Mouse (Mus musculus) liver, adult 2 months (tissue): ENCODE measurements at regions not wholly inside any gene's neighbourhood (a gene's known extent, or its start where the extent isn't known, plus 50 kb on each side); places are given as distances from the start of the nearest gene placed in this dataset.

Source experiments
- DNase-seq: peaks from one replicate; pipeline ENCODE4 v3.0.0-alpha.2; 2011; ENCODE audit warnings: low read depth, low spot score; ENCODE audit errors: extremely low read depth
- H3K27ac ChIP-seq: fragments of 200-500 bp; replicated peaks from 2 replicates; pipeline ENCODE4 v1.5.1; 2012; ENCODE audit warnings: low read depth, mild to moderate bottlenecking, control low read depth, inconsistent platforms, low read length; ENCODE audit not compliant: insufficient read depth
- H3K27me3 ChIP-seq: fragments of 200-500 bp; 2 replicates; pipeline ENCODE4 v1.6.1; 2012; ENCODE audit warnings: mild to moderate bottlenecking, moderate library complexity, low read length, inconsistent platforms; ENCODE audit not compliant: control insufficient read depth, insufficient read depth
- H3K36me3 ChIP-seq: fragments of 200-500 bp; 2 replicates; pipeline ENCODE4 v1.6.1; 2012; ENCODE audit warnings: low read length, inconsistent platforms; ENCODE audit not compliant: control insufficient read depth, insufficient read depth
- H3K4me1 ChIP-seq: fragments of 200-500 bp; 2 replicates; pipeline ENCODE4 v1.6.1; 2011; ENCODE audit warnings: low read length; ENCODE audit not compliant: control insufficient read depth, insufficient read depth
- H3K4me3 ChIP-seq: fragments of 200-500 bp; 2 replicates; pipeline ENCODE4 v1.5.1; 2011; ENCODE audit warnings: low read depth, mild to moderate bottlenecking, control low read depth, low read length, moderate library complexity; ENCODE audit not compliant: insufficient read depth
- H3K79me2 ChIP-seq: fragments of 200-500 bp; 2 replicates; pipeline ENCODE4 v1.6.1; 2012; ENCODE audit warnings: inconsistent platforms, mild to moderate bottlenecking, low read length, moderate library complexity; ENCODE audit not compliant: control insufficient read depth, insufficient read depth
- H3K9ac ChIP-seq: fragments of 200-500 bp; 2 replicates; pipeline ENCODE4 v1.6.1; 2012; ENCODE audit warnings: low read depth, mild to moderate bottlenecking, control low read depth, inconsistent platforms, low read length
- CTCF ChIP-seq: fragments of 200-500 bp; IDR thresholded peaks from 2 replicates; pipeline ENCODE4 v1.5.1; 2011; ENCODE audit warnings: low read depth, low read length, control low read depth
- POLR2A ChIP-seq: fragments of 200-500 bp; IDR thresholded peaks from 2 replicates; pipeline ENCODE4 v1.6.1; 2011; ENCODE audit warnings: low read length, control low read depth; ENCODE audit not compliant: insufficient read depth; ENCODE audit errors: extremely low read depth
- WGBS: fragments of 180-500 bp; shearing (Covaris S2); methylation state at CpG from one replicate; pipeline ENCODE4 v1.1.7; 2018; 5-methylcytosine and 5-hydroxymethylcytosine counted together

- no peak for TF ChIP-seq POLR2A
- TF ChIP-seq CTCF: no peak
- Histone ChIP-seq H3K9ac (no peak overlapping the region), H3K27me3 (no peaks in the 10 kb centered on the region), H3K4me3 (no peak overlapping the region), H3K36me3 (no peaks in the 10 kb centered on the region), H3K4me1 (no peaks in the 10 kb centered on the region), H3K79me2 (no peaks in the 10 kb centered on the region), H3K27ac (no peak overlapping the region)
- DNase-seq: no peak
- 83% methylated on average over 1 of the region's 1 CpGs for WGBS
Observed at GRCm38 (mm10) chr13:26205532-26206105, 564.3 kb downstream of the Hdgfl1 start.

DNA sequence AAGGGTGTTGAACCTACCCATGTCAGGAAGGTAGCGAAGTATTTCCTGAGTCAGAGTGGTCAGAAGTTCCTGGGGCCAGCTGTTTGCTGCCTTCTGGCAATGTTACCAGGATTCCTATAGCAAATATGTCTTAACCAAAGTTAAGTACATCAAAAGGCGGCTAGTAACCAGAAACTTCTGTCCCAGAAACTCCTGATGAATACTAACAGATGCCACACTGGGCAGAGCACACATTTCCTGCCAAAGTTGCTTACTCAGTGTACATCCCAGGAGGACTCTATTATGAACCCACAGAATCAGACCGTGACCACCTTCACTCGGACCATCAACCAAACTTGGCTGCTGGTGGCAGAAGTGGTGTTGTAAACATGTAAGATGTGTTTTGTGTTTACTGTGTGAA, 575.3 kb downstream of the Hdgfl1 start:
- Histone ChIP-seq H3K36me3 (no peaks in the 10 kb centered on the region), H3K27me3 (no peaks in the 10 kb centered on the region), H3K27ac (no peak overlapping the region), H3K9ac (no peak overlapping the region), H3K4me3 (no peak overlapping the region), H3K79me2 (no peaks in the 10 kb centered on the region), H3K4me1 (no peaks in the 10 kb centered on the region)
- no peak for DNase-seq
- TF ChIP-seq POLR2A: no peak
- no peak for TF ChIP-seq CTCF
- 78% methylated on average over 4 of the region's 4 CpGs for WGBS

DNA sequence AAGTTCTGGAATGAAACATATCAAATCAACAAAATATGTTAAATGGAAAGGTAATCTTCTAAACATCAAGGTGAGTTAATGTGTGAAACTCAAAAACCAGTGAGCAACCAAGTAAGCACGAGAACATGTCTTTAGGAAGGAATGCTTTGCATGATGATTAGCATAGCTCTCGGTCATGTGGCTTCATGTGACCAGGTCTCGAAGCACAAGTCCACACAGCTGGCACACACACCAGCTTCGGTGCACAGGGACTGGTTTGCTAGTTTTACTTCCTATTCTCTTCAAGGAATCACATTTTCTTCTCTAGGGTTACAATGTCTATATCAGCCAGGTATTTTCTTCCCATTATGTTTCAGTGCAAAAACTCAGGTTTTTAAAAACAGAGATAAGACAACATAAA, 586.1 kb downstream of the Hdgfl1 start:
- Histone ChIP-seq H3K27ac (no peak overlapping the region), H3K4me1 (no peaks in the 10 kb centered on the region), H3K9ac (no peak overlapping the region), H3K27me3 (no peaks in the 10 kb centered on the region), H3K36me3 (no peaks in the 10 kb centered on the region), H3K4me3 (no peak overlapping the region), H3K79me2 (no peaks in the 10 kb centered on the region)
- no peak for TF ChIP-seq CTCF
- TF ChIP-seq POLR2A: no peak
- no peak for DNase-seq
- WGBS: 81% methylated on average over 4 of the region's 4 CpGs

DNA sequence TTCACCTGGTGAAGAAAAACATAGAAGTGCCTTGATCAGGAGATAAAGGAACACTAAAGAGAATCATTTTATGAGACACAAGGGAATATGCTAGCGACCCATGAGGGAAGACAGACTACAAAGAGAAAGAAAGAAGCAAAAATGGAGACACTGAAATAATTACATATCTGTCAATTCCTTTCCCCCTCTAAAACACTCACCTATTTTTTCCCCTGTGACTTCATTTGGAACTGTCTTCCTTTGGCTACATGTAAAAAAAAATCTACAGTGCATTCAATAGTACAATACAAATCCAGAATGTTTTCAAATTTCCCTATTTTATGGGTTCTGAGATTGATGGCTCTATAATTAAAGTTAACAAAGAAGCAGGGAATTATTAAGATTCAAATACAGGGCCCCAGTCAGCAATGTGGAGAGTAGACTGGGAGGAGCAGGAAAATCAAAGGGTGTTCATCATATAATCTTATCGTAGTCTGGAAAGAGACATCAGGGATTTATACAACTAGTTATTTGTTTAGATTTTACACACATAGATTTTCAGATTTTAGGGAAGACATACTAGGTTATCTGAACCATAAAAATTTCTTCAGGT, 598.0 kb downstream of the Hdgfl1 start:
- no peak overlapping the region for H3K9ac ChIP-seq
- no peak for DNase-seq
- no peaks in the 10 kb centered on the region for H3K79me2 ChIP-seq
- H3K4me3 ChIP-seq: no peak overlapping the region
- no peak for TF ChIP-seq CTCF
- TF ChIP-seq POLR2A: no peak
- no peaks in the 10 kb centered on the region for H3K4me1 ChIP-seq
- no peak overlapping the region for H3K27ac ChIP-seq
- no peaks in the 10 kb centered on the region for H3K36me3 ChIP-seq
- no peaks in the 10 kb centered on the region for H3K27me3 ChIP-seq
- WGBS: 89% methylated on average over 2 of the region's 2 CpGs

DNA sequence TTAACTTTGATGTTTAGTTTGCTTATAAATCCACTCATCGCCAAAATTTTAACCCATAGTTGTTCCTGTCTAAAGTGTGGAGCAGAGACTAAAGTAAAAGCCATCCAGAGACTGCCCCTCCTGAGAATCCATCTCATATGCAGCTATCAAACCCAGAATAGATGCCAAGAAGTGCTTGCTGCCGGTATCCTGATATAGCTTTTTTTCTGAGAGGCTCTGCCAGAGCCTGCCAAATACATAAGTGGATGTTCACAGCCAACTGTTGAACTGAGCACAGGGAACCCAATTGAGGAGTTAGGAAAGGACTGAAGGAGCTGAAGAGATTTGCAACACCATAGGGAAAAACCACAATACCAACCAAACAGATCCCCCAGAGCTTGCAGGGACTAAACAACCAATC, 600.3 kb downstream of the Hdgfl1 start:
- H3K27me3 ChIP-seq: no peaks in the 10 kb centered on the region
- no peaks in the 10 kb centered on the region for H3K4me1 ChIP-seq
- TF ChIP-seq POLR2A (no peak), CTCF (no peak)
- H3K27ac ChIP-seq: no peak overlapping the region
- no peak overlapping the region for H3K4me3 ChIP-seq
- no peak for DNase-seq
- no peaks in the 10 kb centered on the region for H3K36me3 ChIP-seq
- H3K79me2 ChIP-seq: no peaks in the 10 kb centered on the region
- WGBS: 73% methylated on average over 2 of the region's 2 CpGs
- no peak overlapping the region for H3K9ac ChIP-seq

- TF ChIP-seq POLR2A: no peak
- TF ChIP-seq CTCF: no peak
- WGBS: 79% methylated on average over 2 of the region's 2 CpGs
- Histone ChIP-seq H3K36me3 (no peaks in the 10 kb centered on the region), H3K4me3 (no peak overlapping the region), H3K27me3 (no peaks in the 10 kb centered on the region), H3K27ac (no peak overlapping the region), H3K9ac (no peak overlapping the region), H3K79me2 (no peaks in the 10 kb centered on the region), H3K4me1 (no peaks in the 10 kb centered on the region)
- no peak for DNase-seq
Observed at GRCm38 (mm10) chr13:26158703-26159102, 611.3 kb downstream of the Hdgfl1 start.
